Mouse (Mus musculus): ENCODE data around the gene Aif1.

The Aif1 gene

GRCm38 (mm10) chr17:35175968-35176367, at the start of gene Aif1:
Gene Aif1, minus strand, starts transcription at chr17:35176068.
- DNase-seq (ENCODE audit: low read depth, low spot score): no peak

GRCm38 (mm10) chr17:35225456-35225855, 49.6 kb upstream of the Aif1 start:
- DNase-seq (ENCODE audit: low read depth, low spot score): no peak

DNA sequence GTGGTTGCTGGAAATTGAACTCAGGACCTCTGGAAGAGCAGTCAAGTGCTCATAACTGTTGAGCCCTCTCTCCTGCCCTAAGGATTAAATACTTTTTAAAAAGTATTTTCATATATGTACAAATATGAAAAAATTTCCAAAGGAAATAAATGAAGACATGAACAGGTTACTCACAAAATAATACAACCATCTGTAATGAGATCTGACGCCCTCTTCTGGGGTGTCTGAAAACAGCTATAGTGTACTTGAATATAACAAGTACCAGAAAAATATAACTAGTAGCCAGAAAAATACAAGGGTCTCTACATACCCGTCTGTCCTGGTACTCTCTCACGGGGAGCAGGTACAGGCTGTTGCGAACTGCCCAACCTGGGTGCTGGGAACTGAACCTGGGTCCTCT, 48.8 kb upstream of the Aif1 start:
- no peak for DNase-seq (ENCODE audit: low read depth, low spot score)

DNA sequence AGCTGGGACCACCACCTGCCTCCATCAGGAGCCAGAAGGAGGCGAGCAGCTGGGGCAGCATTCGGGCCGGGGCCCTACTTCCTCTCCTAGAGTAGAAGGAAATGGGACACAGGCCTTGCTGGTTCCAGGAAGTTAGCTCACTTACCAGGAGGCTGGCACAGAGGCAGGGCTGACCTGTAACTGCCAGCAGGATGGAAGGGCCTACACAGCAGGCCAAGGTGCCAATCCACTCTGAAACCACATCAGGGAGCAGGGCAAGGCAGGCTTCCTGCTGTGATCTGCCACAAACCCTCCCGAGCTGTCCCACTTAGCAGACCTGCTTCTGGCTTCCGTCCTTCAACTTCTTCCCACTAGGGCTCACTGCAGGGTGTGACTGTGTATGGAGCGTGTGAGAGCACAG, 46.4 kb upstream of the Aif1 start:
- DNase-seq (ENCODE audit: low read depth, low spot score): no peak

- DNase-seq (ENCODE audit: low read depth, low spot score): no peak
These were observed 44.5 kb upstream of the Aif1 start, which contains the start of gene Gm16181 for GRCm38 (mm10) chr17:35220156-35220952. Gene Gm16181, plus strand, starts transcription at chr17:35220834.

DNA sequence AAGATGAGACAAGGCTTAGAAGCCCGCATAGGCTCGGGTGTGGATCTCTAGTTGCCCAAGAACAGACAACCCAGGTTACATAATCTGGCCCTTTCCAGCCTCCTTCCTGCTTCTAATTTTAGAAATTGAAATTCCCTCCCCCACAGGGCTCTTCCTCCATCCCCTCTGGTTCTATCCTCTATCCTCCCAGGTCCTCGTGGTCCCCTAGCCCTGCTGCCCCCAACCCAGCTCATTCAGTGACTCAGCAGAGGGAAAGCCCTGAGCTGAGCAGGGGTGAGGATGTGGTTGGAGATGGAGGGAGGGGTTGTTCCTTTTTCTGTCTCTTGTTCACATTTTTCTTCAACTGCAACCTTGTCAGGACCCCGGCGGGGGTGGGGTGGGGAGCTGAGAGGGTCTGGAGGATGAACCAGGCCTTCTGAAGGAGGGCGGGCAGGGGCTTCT, 43.8 kb upstream of the Aif1 start:
- DNase-seq (ENCODE audit: low read depth, low spot score): no peak

GRCm38 (mm10) chr17:35218516-35219193, 42.8 kb upstream of the Aif1 start:
- no peak for DNase-seq (ENCODE audit: low read depth, low spot score)

DNA sequence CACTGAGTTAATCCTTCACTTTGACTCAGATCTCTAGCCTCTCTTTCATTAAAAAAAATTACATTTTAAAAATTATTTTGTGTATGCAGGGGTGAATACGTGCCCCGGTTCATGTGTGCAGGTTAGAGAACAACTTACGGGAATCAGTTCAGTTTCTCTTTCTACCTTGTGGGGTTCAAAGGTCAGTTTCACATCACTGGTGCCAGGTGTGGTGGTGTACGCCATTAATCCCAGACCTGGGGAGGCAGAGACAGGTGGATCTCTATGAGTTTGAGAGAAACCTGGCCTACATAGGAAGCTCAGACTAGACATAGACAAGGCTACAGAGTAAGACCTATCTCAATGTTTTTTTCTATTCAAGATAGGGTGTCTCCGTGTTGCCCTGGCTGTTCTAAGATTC, 37.2 kb upstream of the Aif1 start:
- no peak for DNase-seq (ENCODE audit: low read depth, low spot score)

DNA sequence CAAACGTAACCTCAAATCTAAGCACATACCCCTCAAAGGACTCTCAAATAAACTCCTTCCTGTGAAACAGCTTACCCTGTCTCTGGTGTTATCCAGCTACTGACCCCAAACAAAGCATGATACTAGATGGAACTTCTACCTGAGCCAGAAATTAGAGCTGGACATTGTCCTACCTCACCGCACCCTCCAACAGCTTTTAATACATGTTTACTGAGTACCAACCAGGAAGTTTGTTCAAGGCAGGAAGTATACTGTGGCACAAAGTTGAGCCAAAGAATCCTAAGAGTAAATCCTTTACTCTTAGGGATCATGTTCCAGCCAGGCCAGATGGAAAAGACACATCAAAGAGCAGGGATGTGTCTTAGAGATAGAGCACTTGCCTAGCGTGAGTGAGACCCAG, 34.7 kb upstream of the Aif1 start:
- DNase-seq (ENCODE audit: low read depth, low spot score): no peak

GRCm38 (mm10) chr17:35209785-35210535, 34.1 kb upstream of the Aif1 start:
- no peak for DNase-seq (ENCODE audit: low read depth, low spot score)

DNA sequence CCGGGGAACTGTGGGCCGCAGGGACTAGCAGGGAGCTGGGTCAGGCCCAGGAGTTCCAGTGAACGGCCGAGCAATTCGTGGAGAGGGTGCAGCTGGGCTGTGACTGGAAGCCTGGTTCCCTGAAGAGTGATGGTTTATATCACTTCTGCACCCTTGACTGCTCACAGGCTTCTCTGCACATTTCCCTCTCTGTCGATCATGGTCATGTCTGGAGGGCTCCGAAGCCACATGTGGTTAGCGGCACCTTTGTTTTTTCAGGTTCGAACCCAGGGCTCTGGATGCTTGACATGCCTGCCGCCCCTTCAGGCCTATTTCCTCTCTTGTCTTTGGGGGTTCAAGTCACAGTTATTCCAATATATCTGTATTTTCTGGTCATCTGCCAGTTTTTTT, 29.5 kb upstream of the Aif1 start:
- DNase-seq (ENCODE audit: low read depth, low spot score): no peak

DNA sequence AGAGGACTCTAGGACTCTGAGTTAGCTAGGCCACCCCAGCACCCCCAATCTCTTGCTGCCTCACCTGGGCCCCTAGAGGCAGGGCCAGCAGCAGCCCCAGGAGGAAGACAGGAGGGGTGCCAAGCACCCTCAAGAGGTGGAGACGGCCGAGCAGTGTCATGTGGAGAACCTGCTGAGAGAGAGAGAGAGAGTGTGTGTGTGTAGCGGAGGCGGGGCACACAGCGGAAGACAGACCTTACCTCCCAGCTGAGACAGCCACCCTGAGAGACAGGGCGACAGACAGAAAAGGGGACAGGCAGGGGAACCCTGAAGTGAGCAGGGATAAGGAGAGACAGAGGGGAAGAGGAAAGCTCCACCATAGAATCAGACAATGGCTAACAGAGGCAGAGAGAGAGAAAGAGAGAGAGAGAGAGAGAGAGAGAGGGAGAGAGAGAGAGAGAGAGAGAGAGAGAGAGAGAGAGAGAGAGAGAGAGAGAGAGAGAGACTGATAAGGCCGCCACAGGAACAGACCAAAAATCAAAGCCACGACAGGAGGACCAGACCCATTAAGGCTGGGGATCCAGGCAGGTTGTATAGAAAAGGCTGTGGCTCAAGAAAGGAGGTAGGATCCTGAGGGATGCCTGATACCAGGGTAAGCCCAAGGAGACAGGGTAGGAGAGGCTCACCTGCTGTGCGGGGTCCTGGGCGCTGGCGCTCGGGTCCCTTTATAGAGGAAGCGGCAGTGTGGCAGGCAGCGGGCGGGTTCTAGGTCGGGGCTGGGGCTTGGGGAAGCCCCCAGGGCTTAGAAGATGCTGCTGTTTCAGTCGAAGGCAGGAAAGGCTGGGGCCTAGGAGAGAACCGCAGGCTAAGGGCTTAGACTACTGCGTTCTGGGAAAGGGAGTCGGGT, 28.9 kb upstream of the Aif1 start, which contains the start of gene Lta:
Gene Lta (minus strand): TSS at position 858 of the 886 bp plus-strand sequence.
- DNase-seq (ENCODE audit: low read depth, low spot score): no peak

- DNase-seq (ENCODE audit: low read depth, low spot score): no peak
These were observed 26.6 kb upstream of the Aif1 start for GRCm38 (mm10) chr17:35202442-35202841.

DNA sequence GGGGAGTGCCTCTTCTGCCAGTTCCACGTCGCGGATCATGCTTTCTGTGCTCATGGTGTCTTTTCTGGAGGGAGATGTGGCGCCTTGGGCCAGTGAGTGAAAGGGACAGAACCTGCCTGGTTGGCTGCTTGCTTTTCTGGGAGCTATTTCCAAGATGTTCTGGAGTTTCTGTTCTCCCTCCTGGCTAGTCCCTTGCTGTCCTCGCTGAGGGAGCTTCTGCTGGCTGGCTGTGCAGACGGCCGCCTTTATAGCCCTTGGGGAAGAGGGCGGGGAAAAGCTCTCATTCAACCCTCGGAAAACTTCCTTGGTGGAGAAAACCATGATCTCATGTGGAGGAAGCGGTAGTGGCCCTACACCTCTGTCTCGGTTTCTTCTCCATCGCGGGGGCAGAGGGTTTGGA, 25.9 kb upstream of the Aif1 start, which contains the start of gene Tnf:
Gene Tnf (minus strand): TSS at position 221 of the 400 bp plus-strand sequence.
- no peak for DNase-seq (ENCODE audit: low read depth, low spot score)

- DNase-seq (ENCODE audit: low read depth, low spot score): no peak
These were observed 25.3 kb upstream of the Aif1 start for GRCm38 (mm10) chr17:35201128-35201527.

GRCm38 (mm10) chr17:35200398-35200797, 24.5 kb upstream of the Aif1 start:
- DNase-seq (ENCODE audit: low read depth, low spot score): no peak

DNA sequence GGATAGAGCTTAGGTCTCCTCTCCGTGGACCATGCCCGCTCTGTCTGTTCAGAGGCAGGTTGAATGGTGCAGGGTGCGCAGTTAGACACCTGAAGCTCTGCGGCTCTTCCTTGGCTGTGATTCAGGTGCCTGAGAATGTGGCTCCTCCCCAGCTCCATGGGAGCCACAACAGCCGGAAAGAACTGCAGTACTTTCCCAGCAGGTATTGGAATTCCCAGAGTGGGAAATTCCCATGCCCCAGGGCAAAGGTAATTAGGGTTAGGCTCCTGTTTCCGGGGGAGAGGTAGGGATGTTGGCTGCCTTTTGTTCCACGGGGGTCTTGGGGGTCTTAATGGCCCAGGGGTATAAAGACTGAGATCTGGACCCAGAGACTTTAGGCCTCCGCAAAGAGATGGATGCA, 23.1 kb upstream of the Aif1 start:
- no peak for DNase-seq (ENCODE audit: low read depth, low spot score)

GRCm38 (mm10) chr17:35198029-35198428, 22.2 kb upstream of the Aif1 start:
- no peak for DNase-seq (ENCODE audit: low read depth, low spot score)

DNA sequence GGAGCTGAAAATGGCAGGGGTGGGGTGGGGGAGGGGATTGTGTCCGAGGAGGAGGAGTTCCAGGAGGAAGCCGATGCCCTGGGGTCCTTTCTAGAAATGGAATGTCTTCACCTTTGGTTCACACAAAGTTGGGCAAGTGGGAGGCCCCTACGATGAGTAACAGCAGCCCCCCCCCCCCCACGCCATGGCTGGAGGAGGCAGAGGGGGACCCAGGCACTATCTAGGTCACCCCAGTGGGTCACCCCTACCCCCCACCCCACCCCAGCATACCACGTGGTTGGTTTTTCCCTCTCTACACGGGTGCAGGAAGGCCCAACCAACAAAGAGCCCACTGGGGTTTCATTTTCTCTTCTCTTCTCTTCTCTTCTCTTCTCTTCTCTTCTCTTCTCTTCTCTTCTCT, 21.3 kb upstream of the Aif1 start:
- DNase-seq (ENCODE audit: low read depth, low spot score): no peak

- no peak for DNase-seq (ENCODE audit: low read depth, low spot score)
These were observed 20.4 kb upstream of the Aif1 start for GRCm38 (mm10) chr17:35196321-35196641.

- DNase-seq (ENCODE audit: low read depth, low spot score): peak; percentile 45
These were observed 19.9 kb upstream of the Aif1 start for GRCm38 (mm10) chr17:35195631-35196320.

All from embryo, embryonic 11.5 days (tissue).